Mouse (Mus musculus) heart, embryonic 12.5 days (tissue): ENCODE measurements around the gene Cd63. TPM values are rescaled to one million over a fixed set of nuclear protein-coding genes. Genes with fewer than 3 reads are reported as not detected.

Source experiments
- ATAC-seq: fragments of 200-750 bp; cut with Nextera tagmentation; 2 replicates; pipeline ENCODE4 v1.8.0; 2017; ENCODE audit warnings: moderate TSS enrichment, moderate library complexity; ENCODE audit not compliant: insufficient number of reproducible peaks, low FRiP score
- H3K27ac ChIP-seq: fragments of 300-500 bp; sonication (generic); 2 replicates; pipeline ENCODE4 v1.5.1; 2016; ENCODE audit warnings: mild to moderate bottlenecking, moderate library complexity; ENCODE audit not compliant: poor library complexity, severe bottlenecking
- H3K27me3 ChIP-seq: fragments of 300-500 bp; sonication (generic); replicated peaks from 2 replicates; pipeline ENCODE4 v1.6.1; 2016; ENCODE audit warnings: mild to moderate bottlenecking, moderate library complexity
- H3K36me3 ChIP-seq: fragments of 300-500 bp; sonication (generic); 2 replicates; pipeline ENCODE4 v1.6.1; 2016; ENCODE audit warnings: mild to moderate bottlenecking, moderate library complexity
- H3K4me1 ChIP-seq: fragments of 300-500 bp; sonication (generic); replicated peaks from 2 replicates; pipeline ENCODE4 v1.6.1; 2016; ENCODE audit warnings: mild to moderate bottlenecking
- H3K4me2 ChIP-seq: fragments of 300-500 bp; sonication (generic); 2 replicates; pipeline ENCODE4 v1.6.1; 2016; ENCODE audit warnings: mild to moderate bottlenecking, moderate library complexity
- H3K4me3 ChIP-seq: fragments of 300-500 bp; sonication (generic); 2 replicates; pipeline ENCODE4 v1.5.1; 2016; ENCODE audit warnings: mild to moderate bottlenecking
- H3K9ac ChIP-seq: fragments of 300-500 bp; sonication (generic); 2 replicates; pipeline ENCODE4 v1.6.1; 2016; ENCODE audit warnings: mild to moderate bottlenecking, moderate library complexity
- H3K9me3 ChIP-seq: fragments of 300-500 bp; sonication (generic); replicated peaks from 2 replicates; pipeline ENCODE4 v1.6.1; 2016; ENCODE audit warnings: mild to moderate bottlenecking, moderate library complexity
- WGBS: fragments of 180-500 bp; shearing (Covaris S2); methylation state at CpG from one replicate; pipeline ENCODE4 v1.1.7; 2016; 5-methylcytosine and 5-hydroxymethylcytosine counted together
- polyA plus RNA-seq: library from polyadenylated mRNA; unstranded; fragments of >200 nt; fragmentation: Nextera tagmentation; extraction: Ambion mirVana; gene quantifications from 2 replicates; pipeline ENCODE4 v1.2.1, GENCODE M21; 2016

The Cd63 gene
- polyA plus RNA-seq, 1 experiment from 2014 or later = 358 TPM

DNA sequence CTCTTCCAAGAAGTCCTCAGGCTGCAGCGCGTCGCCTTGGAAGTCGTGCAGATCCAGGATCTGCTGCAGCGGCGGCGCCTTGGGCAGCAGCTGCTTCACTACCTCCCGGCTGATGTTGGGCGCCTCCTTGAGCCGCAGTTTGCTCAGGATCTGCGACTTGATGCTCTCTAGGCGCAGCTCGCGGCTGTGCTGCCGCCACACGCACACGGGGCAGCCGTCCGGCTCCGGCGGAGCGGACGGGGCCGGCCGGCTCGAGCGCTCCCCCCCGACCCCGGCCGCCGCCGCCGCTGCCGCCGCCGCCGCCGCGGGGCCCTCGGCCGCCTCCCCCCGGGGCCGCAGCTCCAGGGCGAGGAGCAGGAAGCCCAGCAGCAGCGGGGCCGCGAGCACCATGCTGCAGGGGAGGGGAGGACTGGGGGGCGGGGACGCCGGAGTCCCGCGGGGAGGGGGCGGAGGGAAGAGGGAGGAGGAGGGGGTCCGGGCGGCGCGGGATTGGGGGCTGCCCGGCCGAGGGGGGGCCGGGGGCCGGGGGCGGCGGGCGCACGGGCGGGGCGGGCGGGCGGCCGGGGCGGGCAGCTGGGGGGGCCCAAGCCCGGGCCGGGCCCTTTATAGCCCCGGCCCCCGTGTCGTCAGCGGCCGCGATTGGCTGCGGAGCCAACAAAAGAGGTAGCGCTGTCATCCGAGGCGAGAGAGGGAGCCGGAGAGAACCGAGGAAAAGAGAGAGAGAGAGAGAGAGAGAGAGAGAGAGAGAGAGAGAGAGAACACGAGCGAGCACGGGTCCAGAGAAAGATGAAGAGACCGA lies 9.3 kb upstream of the Cd63 start, which contains the start of gene Gdf11:
Gene Gdf11 (minus strand): TSS at position 423 of the 799 bp plus-strand sequence.
- no peaks in the 10 kb centered on the region for H3K9me3 ChIP-seq
- peaks cover 17% of the 10 kb centered on the region for H3K27me3 ChIP-seq
- under 1% methylated on average over 66 of the region's 89 CpGs for WGBS
- peaks cover 50% of the 10 kb centered on the region for H3K4me1 ChIP-seq
- H3K9ac ChIP-seq = peak within 1 kb of the TSS; percentile 69
- ATAC-seq = peak; percentile 70
- H3K4me3 ChIP-seq = peak within 1 kb of the TSS; percentile 66
- H3K4me2 ChIP-seq = peak within 1 kb of the TSS; percentile 85
- peak within 1 kb of the TSS; percentile 70 for H3K27ac ChIP-seq
- peaks cover 4% of the 10 kb centered on the region; the same call in 1 of the 2 replicates for H3K36me3 ChIP-seq

GRCm38 (mm10) chr10:128892246-128892645 lies 8.5 kb upstream of the Cd63 start:
- no peak for ATAC-seq
- Histone ChIP-seq H3K4me1 (peaks cover 46% of the 10 kb centered on the region), H3K4me2 (peak overlapping the region; percentile 85), H3K9me3 (no peaks in the 10 kb centered on the region), H3K4me3 (peak overlapping the region; percentile 66), H3K27me3 (peaks cover 24% of the 10 kb centered on the region), H3K9ac (peak overlapping the region; percentile 69), H3K36me3 (peaks cover 4% of the 10 kb centered on the region; the same call in 1 of the 2 replicates), H3K27ac (0 out of 2 replicates have a peak overlapping the region, but pooled peaks have one; percentile 23)
- 2% methylated on average over 9 of the region's 9 CpGs for WGBS

- H3K4me2 ChIP-seq = peak overlapping the region; percentile 50
- H3K9ac ChIP-seq = 0 out of 2 replicates have a peak overlapping the region, but pooled peaks have one; percentile 46
- no peaks in the 10 kb centered on the region for H3K9me3 ChIP-seq
- no peak overlapping the region for H3K27ac ChIP-seq
- H3K36me3 ChIP-seq = no peaks in the 10 kb centered on the region
- ATAC-seq = no peak
- peaks cover 26% of the 10 kb centered on the region for H3K27me3 ChIP-seq
- peaks cover 27% of the 10 kb centered on the region for H3K4me1 ChIP-seq
- peak overlapping the region; percentile 32 for H3K4me3 ChIP-seq
- under 1% methylated on average over 9 of the region's 9 CpGs for WGBS
Observed at GRCm38 (mm10) chr10:128895437-128895836, 5.4 kb upstream of the Cd63 start.

- no peak for ATAC-seq
- Histone ChIP-seq H3K36me3 (no peaks in the 10 kb centered on the region), H3K9me3 (no peaks in the 10 kb centered on the region), H3K27ac (no peak overlapping the region), H3K4me2 (peak overlapping the region; percentile 50), H3K9ac (peak overlapping the region; percentile 46; the same call in 1 of the 2 replicates), H3K4me1 (peaks cover 25% of the 10 kb centered on the region), H3K27me3 (peaks cover 26% of the 10 kb centered on the region), H3K4me3 (peak overlapping the region; percentile 32)
- 5% methylated on average over 17 of the region's 17 CpGs for WGBS
Observed at GRCm38 (mm10) chr10:128895952-128896693, 4.7 kb upstream of the Cd63 start.

DNA sequence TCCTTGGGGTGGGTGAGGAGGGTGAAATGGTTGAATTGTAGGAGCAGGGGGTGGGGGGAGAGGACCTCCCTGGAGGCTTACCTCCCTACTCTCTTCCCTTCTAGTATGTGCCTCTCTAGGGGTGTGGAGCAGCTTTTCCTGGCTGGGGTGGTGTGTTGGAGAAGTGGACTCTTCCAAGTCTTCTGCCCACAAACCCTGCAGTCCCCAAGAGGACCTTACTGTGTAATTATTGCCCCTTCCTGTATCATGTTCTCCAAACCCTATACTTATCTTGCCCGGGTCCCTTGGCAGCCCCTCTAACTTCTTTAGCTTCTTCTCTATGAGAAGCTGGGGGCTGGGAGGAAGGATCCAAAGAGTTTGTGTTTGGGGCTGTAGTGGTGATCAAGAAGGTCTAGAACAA lies 4.0 kb upstream of the Cd63 start:
- Histone ChIP-seq H3K9ac (no peak overlapping the region), H3K27ac (no peak overlapping the region), H3K27me3 (peaks cover 26% of the 10 kb centered on the region), H3K4me3 (no peak overlapping the region), H3K4me2 (no peak overlapping the region), H3K4me1 (peaks cover 25% of the 10 kb centered on the region), H3K9me3 (no peaks in the 10 kb centered on the region), H3K36me3 (no peaks in the 10 kb centered on the region)
- WGBS = 39% methylated on average over 1 of the region's 1 CpGs
- ATAC-seq = no peak

- Histone ChIP-seq H3K36me3 (no peaks in the 10 kb centered on the region), H3K4me2 (no peak overlapping the region), H3K27me3 (peaks cover 26% of the 10 kb centered on the region), H3K4me1 (peaks cover 20% of the 10 kb centered on the region), H3K4me3 (no peak overlapping the region), H3K27ac (no peak overlapping the region), H3K9me3 (no peaks in the 10 kb centered on the region), H3K9ac (no peak overlapping the region)
- no peak for ATAC-seq
- WGBS = 11% methylated on average over 1 of the region's 1 CpGs
Observed at GRCm38 (mm10) chr10:128897501-128897900, 3.3 kb upstream of the Cd63 start.

GRCm38 (mm10) chr10:128899759-128900490 lies 864 bp upstream of the Cd63 start:
- no peak overlapping the region for H3K9ac ChIP-seq
- H3K36me3 ChIP-seq = no peaks in the 10 kb centered on the region
- H3K4me2 ChIP-seq = no peak overlapping the region
- H3K9me3 ChIP-seq = no peaks in the 10 kb centered on the region
- peaks cover 17% of the 10 kb centered on the region for H3K27me3 ChIP-seq
- no peak overlapping the region for H3K27ac ChIP-seq
- no peak for ATAC-seq
- H3K4me3 ChIP-seq = no peak overlapping the region
- H3K4me1 ChIP-seq = peaks cover 18% of the 10 kb centered on the region
- WGBS = 61% methylated on average over 6 of the region's 6 CpGs

GRCm38 (mm10) chr10:128901409-128901808 lies 620 bp downstream of the Cd63 start:
- no peaks in the 10 kb centered on the region for H3K36me3 ChIP-seq
- no peak overlapping the region for H3K4me2 ChIP-seq
- H3K9ac ChIP-seq = no peak overlapping the region
- H3K27me3 ChIP-seq = peaks cover 10% of the 10 kb centered on the region
- 65% methylated on average over 1 of the region's 1 CpGs for WGBS
- no peak for ATAC-seq
- H3K9me3 ChIP-seq = no peaks in the 10 kb centered on the region
- H3K4me3 ChIP-seq = no peak overlapping the region
- peaks cover 5% of the 10 kb centered on the region for H3K4me1 ChIP-seq
- no peak overlapping the region for H3K27ac ChIP-seq

- Histone ChIP-seq H3K27ac (no peak overlapping the region), H3K4me2 (no peak overlapping the region), H3K9ac (no peak overlapping the region), H3K27me3 (no peaks in the 10 kb centered on the region), H3K9me3 (no peaks in the 10 kb centered on the region), H3K36me3 (no peaks in the 10 kb centered on the region), H3K4me1 (no peaks in the 10 kb centered on the region), H3K4me3 (no peak overlapping the region)
- ATAC-seq = no peak
- WGBS = 69% methylated on average over 3 of the region's 3 CpGs
Observed at GRCm38 (mm10) chr10:128902409-128902988, 1.7 kb downstream of the Cd63 start.

GRCm38 (mm10) chr10:128904812-128905211 lies 4.0 kb downstream of the Cd63 start:
- 71% methylated on average over 5 of the region's 5 CpGs for WGBS
- Histone ChIP-seq H3K36me3 (no peaks in the 10 kb centered on the region), H3K9me3 (no peaks in the 10 kb centered on the region), H3K27ac (no peak overlapping the region), H3K4me1 (0 out of 2 replicates have a peak, but pooled peaks cover 7% of the 10 kb centered on the region), H3K4me2 (no peak overlapping the region), H3K4me3 (no peak overlapping the region), H3K9ac (no peak overlapping the region), H3K27me3 (no peaks in the 10 kb centered on the region)
- ATAC-seq = no peak
